Mouse (Mus musculus) kidney, adult 8-10 months (tissue): Measurements from ENCODE around the gene Sept1.
"Not testable (repeated sequence)": the region's sequence is repeated elsewhere in the genome, so short reads cannot be mapped to it uniquely, and the experiment has no call there.

Experiments
- DNase-seq, 2 experiments: peaks; one replicate each; pipeline ENCODE4 v3.0.0; 2022

Gene Sept1

DNA sequence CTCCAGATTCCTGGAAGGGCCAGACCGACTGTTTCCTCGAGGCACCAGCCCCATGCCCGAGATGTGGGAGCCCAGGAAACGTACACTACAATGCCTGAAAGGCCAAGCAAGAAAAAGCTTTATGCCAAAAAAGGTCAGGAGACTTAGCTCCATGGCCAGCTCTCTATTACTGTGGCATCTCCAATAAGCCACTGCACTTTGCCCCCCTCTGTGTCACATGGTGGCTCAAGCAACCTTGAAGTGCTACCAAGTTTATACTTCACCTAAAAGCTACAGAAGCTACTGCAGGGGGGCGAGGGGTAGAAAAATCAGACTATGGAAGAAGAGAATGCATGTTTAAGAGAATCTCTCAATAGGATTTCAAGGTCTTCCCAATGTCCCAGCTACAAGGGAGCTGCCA lies 39.9 kb downstream of the Sept1 start:
- DNase-seq: peak; percentile 73 to 75

GRCm38 (mm10) chr7:127190672-127191071 lies 42.3 kb downstream of the Sept1 start:
- DNase-seq: no peak

DNA sequence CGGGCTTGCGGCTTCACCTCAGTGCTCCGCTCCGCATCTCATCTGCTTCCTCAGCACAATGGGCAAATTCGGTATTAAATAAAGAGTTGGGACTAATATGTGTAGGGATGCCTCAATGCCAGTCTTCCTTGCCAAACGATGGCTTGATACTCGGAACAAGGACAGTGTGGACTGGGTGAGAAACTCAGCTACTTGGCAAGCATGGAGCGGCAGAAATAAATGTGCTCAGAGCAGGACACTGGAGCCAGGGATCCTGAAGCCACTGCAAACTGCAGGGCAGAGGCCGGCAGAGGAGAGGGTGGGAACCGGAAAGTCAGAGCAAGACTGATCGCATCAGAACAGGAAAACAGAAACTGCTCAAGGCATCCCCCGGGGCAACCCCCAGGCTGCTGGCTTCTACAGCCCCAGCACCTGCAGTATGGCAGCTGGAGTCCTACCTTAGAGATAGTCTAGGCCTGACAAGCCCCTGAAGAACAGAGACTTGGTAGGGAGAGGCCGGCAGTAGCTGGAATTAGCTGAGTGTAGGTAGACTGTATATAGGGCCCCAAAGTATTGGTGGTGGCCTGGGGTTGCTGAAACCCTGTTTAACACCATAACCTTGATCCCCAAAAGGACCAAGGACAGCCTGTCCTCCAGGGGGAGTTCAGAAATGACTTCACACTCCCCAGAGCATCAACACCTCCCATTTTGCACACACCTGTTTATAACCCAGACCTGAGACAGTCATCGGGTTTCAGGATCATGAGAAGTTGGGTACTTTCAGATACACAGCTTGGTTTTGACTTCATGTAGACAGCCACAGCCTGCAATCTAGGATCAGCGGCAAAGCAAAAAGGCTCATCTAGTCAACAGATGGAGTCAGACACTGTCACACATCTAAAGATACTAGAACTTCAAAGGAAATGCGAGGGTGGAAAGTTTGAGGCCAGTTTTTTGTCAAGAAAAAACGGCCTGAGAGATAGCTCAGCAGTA lies 44.3 kb downstream of the Sept1 start:
- DNase-seq: no peak

DNA sequence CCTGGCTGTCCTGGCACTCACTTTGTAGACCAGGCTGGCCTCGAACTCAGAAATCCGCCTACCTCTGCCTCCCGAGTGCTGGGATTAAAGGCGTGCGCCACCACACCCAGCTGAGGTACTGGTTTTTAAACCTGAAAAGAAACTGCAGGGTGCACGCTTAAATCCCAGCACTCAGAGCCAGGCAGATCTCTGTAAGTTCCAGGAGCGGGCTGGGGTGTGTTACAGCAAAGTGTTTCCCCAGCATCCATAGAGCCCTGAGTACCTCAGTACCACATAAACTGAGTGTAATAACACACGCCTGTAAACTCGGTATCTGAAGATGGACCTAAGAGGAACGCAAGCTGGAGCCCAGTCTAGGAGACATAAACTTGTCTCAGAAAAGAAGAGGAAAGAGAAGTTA lies 45.6 kb downstream of the Sept1 start:
- DNase-seq: no peak

DNA sequence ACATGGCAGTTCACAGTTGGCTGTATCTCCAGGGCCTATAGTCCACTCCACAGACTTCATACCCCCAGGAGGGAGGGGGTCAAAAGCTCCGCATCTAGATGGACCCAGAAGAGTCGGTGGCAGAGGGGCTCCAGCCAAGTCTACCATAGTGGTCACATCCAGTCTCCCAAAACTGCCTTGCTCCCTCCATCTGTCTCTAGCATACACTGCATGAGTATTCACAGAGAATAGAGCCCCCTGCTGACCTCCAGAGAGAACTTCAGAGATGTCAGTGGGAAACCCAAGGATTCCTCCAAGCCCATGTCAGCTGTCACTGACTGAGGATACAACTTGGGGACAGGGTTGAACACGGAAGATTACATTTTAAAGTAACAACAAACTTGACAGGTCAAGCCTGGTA lies 47.3 kb downstream of the Sept1 start:
- no peak for DNase-seq

DNA sequence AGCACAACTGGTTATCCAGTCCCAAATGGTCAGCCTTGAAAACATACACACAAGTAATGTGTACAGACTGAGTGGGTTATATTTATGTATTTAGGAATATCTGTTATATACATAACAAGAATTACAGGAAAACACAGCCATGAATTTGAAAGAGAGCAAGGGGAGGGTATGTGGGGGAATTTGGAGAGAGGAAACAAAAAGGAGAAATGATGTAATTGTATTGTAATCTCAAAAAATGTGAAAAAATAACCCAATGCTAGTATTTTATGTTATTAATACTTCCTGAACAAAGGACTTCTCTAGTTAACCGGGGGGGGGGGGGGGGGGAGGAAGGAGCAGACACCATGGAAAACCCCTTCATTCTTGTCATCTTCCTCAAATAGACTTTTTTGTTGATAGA lies 48.2 kb downstream of the Sept1 start:
- no peak for DNase-seq

DNA sequence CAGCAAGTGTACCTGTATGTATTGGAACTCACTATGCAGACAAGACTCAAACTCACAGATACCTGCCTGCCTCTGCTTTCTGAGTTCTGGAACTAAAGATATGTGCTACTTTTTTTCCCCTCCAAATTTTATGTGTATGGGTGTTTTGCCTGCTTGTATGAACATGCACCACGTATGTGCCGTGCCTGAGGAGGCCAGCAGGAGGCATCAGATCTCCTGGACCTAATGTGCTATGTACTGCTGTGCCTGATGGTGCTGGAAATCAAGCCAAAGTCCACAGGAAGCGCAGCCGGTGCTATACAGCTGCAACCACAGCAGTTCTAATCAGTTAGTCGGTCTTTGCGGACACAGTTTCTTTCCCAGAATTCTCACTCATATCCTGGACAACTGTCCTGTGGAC lies 49.1 kb downstream of the Sept1 start:
- DNase-seq: peak in 1 of 2 experiments; percentile 50

DNA sequence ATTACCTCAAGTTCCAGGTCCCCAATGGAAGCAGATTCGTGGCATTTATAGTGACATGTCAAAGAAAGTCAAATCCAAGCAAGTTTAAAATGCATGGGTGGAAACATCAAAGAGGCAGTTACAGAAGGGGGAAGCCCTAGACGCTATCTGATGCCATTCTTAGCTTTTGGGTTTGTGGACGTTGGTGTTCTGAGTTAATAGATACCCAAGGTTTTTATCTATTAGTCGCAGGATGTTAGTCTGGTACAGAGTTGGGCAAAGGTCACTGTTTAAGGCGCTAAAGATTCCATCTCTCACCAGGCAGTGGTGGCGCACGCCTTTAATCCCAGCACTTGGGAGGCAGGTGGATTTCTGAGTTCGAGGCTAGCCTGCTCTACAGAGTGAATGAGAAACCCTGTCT lies 49.6 kb downstream of the Sept1 start:
- peak in 1 of 2 experiments; percentile 29 for DNase-seq

DNA sequence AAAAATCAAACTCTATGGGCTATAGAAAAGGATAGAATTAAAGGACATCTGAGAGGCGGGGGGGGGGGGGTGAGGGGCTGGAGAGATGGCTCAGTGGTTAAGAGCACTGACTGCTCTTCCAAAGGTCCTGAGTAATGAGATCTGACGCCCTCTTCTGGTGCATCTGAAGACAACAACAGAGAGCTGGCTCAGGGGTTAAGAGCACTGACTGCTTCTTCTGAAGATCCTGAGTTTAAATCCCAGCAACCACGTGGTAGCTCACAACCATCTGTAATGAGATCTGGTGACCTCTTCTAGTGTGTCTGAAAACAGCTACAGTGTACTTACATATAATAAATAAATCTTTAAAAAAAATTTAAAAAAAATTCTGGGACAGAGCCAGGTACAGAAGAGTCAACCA lies 51.2 kb downstream of the Sept1 start:
- DNase-seq: not testable (repeated sequence)

- no peak for DNase-seq
These were observed 52.1 kb downstream of the Sept1 start for GRCm38 (mm10) chr7:127180783-127181182.

DNA sequence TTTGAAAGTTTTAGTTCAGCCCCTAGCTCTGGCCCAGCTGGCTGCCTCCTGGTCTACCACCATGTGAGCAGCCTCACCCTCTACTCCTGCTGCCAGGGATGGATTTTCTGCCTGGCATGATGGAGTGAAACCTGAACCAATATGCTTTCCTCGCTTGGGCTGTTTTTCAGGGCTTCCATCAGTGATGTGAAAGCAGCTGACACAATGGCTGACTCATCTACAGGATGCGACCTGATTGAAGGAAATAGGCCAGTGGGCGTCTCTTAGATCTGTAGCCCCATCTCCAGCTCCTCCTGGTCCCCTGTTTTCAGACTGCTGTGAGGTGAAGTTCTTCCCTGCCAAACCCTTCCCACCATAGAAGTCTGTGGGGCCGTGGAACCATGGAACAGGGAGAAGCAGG lies 56.0 kb downstream of the Sept1 start:
- no peak for DNase-seq

DNA sequence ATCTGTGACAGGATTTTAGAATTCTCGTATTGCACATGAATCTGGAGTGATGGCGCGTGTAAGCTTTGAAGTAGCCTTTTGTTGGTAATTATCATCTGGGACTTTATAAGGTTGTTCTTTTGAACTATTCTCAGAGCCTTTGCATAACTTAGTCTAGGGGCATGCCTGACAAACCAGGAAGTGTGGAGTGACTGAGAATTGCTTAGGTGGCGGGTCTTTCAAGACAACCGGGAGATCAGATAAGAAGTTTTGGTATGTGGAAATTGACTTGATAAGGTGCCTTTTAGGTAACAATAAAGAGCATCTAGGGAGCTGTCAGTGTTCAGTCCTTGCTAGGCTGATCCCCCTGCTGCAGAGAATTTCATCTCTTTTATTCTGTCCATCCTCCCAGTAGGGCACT lies 66.4 kb downstream of the Sept1 start:
- DNase-seq: no peak

GRCm38 (mm10) chr7:127165607-127166493 lies 67.1 kb downstream of the Sept1 start:
- DNase-seq: no peak
